Mouse (Mus musculus) cerebellum, adult 9-10 months (tissue): Measurements from ENCODE around the gene Sept12.

ENCODE experiments used
- DNase-seq: peaks from one replicate; pipeline ENCODE4 v3.0.0; 2022

The Sept12 gene

GRCm38 (mm10) chr16:4997553-4997952, at the start of gene Sept12:
Gene Sept12, minus strand, starts transcription at chr16:4997852.
- DNase-seq = no peak

GRCm38 (mm10) chr16:5045322-5045721, 47.7 kb upstream of the Sept12 start:
- no peak for DNase-seq

GRCm38 (mm10) chr16:5036649-5037234, 39.1 kb upstream of the Sept12 start:
- DNase-seq = no peak

- no peak for DNase-seq
These were observed 37.9 kb upstream of the Sept12 start for GRCm38 (mm10) chr16:5035591-5035990.

- no peak for DNase-seq
These were observed 32.2 kb upstream of the Sept12 start for GRCm38 (mm10) chr16:5029847-5030246.

- no peak for DNase-seq
These were observed 26.4 kb upstream of the Sept12 start for GRCm38 (mm10) chr16:5024021-5024420.

GRCm38 (mm10) chr16:5014578-5014977, 16.9 kb upstream of the Sept12 start:
- peak; percentile 18 for DNase-seq

GRCm38 (mm10) chr16:5013054-5013838, 15.6 kb upstream of the Sept12 start, which contains the start of gene Rogdi:
Gene Rogdi, minus strand, starts transcription at chr16:5013553.
- peak; percentile 100 for DNase-seq

GRCm38 (mm10) chr16:5012036-5013005, 14.7 kb upstream of the Sept12 start:
- DNase-seq = peak; percentile 39

GRCm38 (mm10) chr16:5011285-5011684, 13.6 kb upstream of the Sept12 start:
- DNase-seq = no peak

- no peak for DNase-seq
These were observed 12.8 kb upstream of the Sept12 start for GRCm38 (mm10) chr16:5010371-5010935.

- peak; percentile 19 for DNase-seq
These were observed 10.4 kb upstream of the Sept12 start for GRCm38 (mm10) chr16:5008076-5008475.

- no peak for DNase-seq
These were observed 9.8 kb upstream of the Sept12 start for GRCm38 (mm10) chr16:5007492-5007891.

- DNase-seq = no peak
These were observed 9.4 kb upstream of the Sept12 start, which contains the start of gene Smim22 for GRCm38 (mm10) chr16:5007067-5007466. Gene Smim22, plus strand, starts transcription at chr16:5007288.

- DNase-seq = no peak
These were observed 3.0 kb upstream of the Sept12 start for GRCm38 (mm10) chr16:5000611-5001010.

GRCm38 (mm10) chr16:4998984-4999383, 1.3 kb upstream of the Sept12 start:
- no peak for DNase-seq

- no peak for DNase-seq
These were observed 4.4 kb downstream of the Sept12 start for GRCm38 (mm10) chr16:4993276-4993675.

- no peak for DNase-seq
These were observed 12.9 kb downstream of the Sept12 start for GRCm38 (mm10) chr16:4984717-4985116.

GRCm38 (mm10) chr16:4979755-4980380, 17.8 kb downstream of the Sept12 start:
- peak; percentile 44 for DNase-seq

GRCm38 (mm10) chr16:4978275-4979051, 19.2 kb downstream of the Sept12 start:
- DNase-seq = peak; percentile 30

GRCm38 (mm10) chr16:4976180-4976579, 21.5 kb downstream of the Sept12 start:
- DNase-seq = peak; percentile 82
